Mouse (Mus musculus): ENCODE data around the gene Tbx10. TPM values are rescaled to one million over a fixed set of nuclear protein-coding genes. Genes with fewer than 3 reads are reported as not detected.
"Not testable (repeated sequence)": the region's sequence is repeated elsewhere in the genome, so short reads cannot be mapped to it uniquely, and the experiment has no call there.

The Tbx10 gene
- polyA plus RNA-seq, 1 experiment = not detected

DNA sequence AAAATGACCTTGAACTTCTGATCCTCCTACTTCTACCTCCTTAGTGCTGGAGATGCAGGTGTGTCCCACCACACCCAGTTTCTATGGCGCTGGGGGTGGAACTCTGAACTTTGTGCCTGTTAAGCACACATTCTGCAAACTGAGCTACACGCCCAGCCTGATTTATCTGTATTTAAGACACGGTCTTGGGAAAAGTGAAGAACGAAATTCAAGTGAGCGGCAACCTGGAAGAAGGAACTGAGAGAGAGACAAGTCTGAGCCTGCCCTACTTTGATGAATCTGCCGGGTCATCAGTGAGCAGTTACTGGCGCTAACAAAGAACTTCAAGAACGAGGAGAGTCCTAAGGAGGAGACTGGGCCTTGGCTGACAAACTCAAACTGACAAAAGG lies 54.3 kb downstream of the Tbx10 start:
- no peaks in the 10 kb centered on the region for H3K4me1 ChIP-seq (ENCODE audit: control insufficient read depth, insufficient read depth, low read length)
- no peak overlapping the region for H3K27ac ChIP-seq (ENCODE audit: insufficient read depth, low read length)
- no peak overlapping the region for H3K4me3 ChIP-seq (ENCODE audit: insufficient read depth, low read length)
- TF ChIP-seq CTCF (IDR thresholded peaks at IDR 0.05; ENCODE audit: extremely low read depth, insufficient read depth, low read length) (no peak), POLR2A (IDR thresholded peaks at IDR 0.05; ENCODE audit: extremely low read depth, insufficient read depth, low read length) (no peak)

DNA sequence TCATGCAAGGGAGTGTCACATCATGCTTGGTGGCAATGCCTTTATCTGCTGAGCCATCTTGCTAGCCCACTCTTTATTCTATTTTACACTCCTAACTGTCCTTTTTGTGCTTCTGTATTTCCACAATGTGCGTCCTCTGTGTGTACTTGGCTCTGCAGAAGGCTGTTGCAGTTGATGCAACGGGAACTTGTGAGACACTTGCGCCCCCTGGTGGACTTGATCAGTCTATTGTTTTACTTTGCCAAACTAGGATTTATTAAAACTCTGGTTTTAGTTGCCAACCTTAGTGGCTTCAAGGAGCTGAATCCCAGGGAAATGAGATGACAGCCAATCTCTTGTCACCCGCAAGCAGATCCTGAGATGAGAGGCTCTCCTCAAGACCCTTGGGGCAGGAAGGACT lies 55.3 kb downstream of the Tbx10 start:
- no peak overlapping the region for H3K4me3 ChIP-seq (ENCODE audit: insufficient read depth, low read length)
- TF ChIP-seq POLR2A (IDR thresholded peaks at IDR 0.05; ENCODE audit: extremely low read depth, insufficient read depth, low read length) = no peak
- TF ChIP-seq CTCF (IDR thresholded peaks at IDR 0.05; ENCODE audit: extremely low read depth, insufficient read depth, low read length) = peak; percentile 71
- H3K4me1 ChIP-seq (ENCODE audit: control insufficient read depth, insufficient read depth, low read length) = no peaks in the 10 kb centered on the region
- no peak overlapping the region for H3K27ac ChIP-seq (ENCODE audit: insufficient read depth, low read length)

DNA sequence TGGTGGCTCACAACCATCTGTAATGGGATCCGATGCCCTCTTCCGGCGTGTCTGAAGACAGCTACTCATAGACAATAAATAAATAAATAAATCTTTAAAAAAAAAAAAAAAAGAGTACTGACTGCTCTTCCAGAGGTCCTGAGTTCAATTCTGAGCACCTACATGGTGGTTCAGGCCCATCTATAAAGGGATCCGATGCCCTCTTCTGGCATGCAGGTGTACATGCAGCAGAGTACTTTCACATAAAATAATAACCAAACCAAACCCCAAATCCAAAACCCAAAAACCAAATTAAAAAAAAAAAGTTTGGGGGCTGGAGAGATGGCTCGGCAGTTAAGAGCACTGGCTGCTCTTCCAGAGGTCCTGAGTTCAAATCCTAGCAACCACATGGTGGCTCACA lies 56.5 kb downstream of the Tbx10 start:
- not testable (repeated sequence) for H3K27ac ChIP-seq (ENCODE audit: insufficient read depth, low read length); H3K4me1 ChIP-seq (ENCODE audit: control insufficient read depth, insufficient read depth, low read length); H3K4me3 ChIP-seq (ENCODE audit: insufficient read depth, low read length)

Other genes with a start within 250 kb of the Tbx10 start
- gene Kmt5b, start 225.3 kb upstream of the Tbx10 start, polyA plus RNA-seq (2012; rRNA removed) = 26.7 and 29.1 TPM in 2 replicates
- gene Chka, start 141.0 kb upstream of the Tbx10 start, polyA plus RNA-seq (2012; rRNA removed) = 134 and 135 TPM in 2 replicates
- gene Tcirg1, start 85.6 kb upstream of the Tbx10 start, polyA plus RNA-seq (2012; rRNA removed) = 34.4 and 38.4 TPM in 2 replicates
- gene Ndufs8, start 80.0 kb upstream of the Tbx10 start, polyA plus RNA-seq (2012; rRNA removed) = 274 and 288 TPM in 2 replicates
- gene Aldh3b1, start 62.9 kb upstream of the Tbx10 start, polyA plus RNA-seq (2012; rRNA removed) = 6.9 and 8.1 TPM in 2 replicates
- gene Unc93b1, start 57.6 kb upstream of the Tbx10 start, polyA plus RNA-seq (2012; rRNA removed) = 33.5 and 36.5 TPM in 2 replicates
- not detected in 2 replicates for gene Aldh3b3, start 34.1 kb upstream of the Tbx10 start, polyA plus RNA-seq (2012; rRNA removed)
- 2.1 and 2.4 TPM in 2 replicates for gene Aldh3b2, start 20.4 kb upstream of the Tbx10 start, polyA plus RNA-seq (2012; rRNA removed)
- 4.1 and 4.6 TPM in 2 replicates for gene Acy3, start 6.2 kb upstream of the Tbx10 start, polyA plus RNA-seq (2012; rRNA removed)
- gene Nudt8, start 7.8 kb downstream of the Tbx10 start, polyA plus RNA-seq (2012; rRNA removed) = 4.7 and 7.6 TPM in 2 replicates
- gene Gm49405, start 7.9 kb downstream of the Tbx10 start, polyA plus RNA-seq (2012; rRNA removed) = 3.1 and 3.2 TPM in 2 replicates
- 9.4 and 11.7 TPM in 2 replicates for gene Doc2g, start 10.6 kb downstream of the Tbx10 start, polyA plus RNA-seq (2012; rRNA removed)
- gene Ndufv1, start 20.1 kb downstream of the Tbx10 start, polyA plus RNA-seq (2012; rRNA removed) = 260 and 262 TPM in 2 replicates
- 511 and 557 TPM in 2 replicates for gene Gstp1, start 45.2 kb downstream of the Tbx10 start, polyA plus RNA-seq (2012; rRNA removed)
- gene Gstp2, start 53.3 kb downstream of the Tbx10 start, polyA plus RNA-seq (2012; rRNA removed) = 11.7 and 12.9 TPM in 2 replicates
- gene Gstp3, start 66.8 kb downstream of the Tbx10 start, polyA plus RNA-seq (2012; rRNA removed) = not detected in 2 replicates
- not detected in 2 replicates for gene Cabp2, start 88.8 kb downstream of the Tbx10 start, polyA plus RNA-seq (2012; rRNA removed)
- 44.3 and 47.3 TPM in 2 replicates for gene Cdk2ap2, start 104.4 kb downstream of the Tbx10 start, polyA plus RNA-seq (2012; rRNA removed)
- gene Pitpnm1, start 107.2 kb downstream of the Tbx10 start, polyA plus RNA-seq (2012; rRNA removed) = 293 and 340 TPM in 2 replicates
- gene Aip, start 133.1 kb downstream of the Tbx10 start, polyA plus RNA-seq (2012; rRNA removed) = 167 and 180 TPM in 2 replicates
- 0.04 TPM in 2 replicates for gene Gpr152, start 147.0 kb downstream of the Tbx10 start, polyA plus RNA-seq (2012; rRNA removed)
- 0.08 and 0.17 TPM in 2 replicates for gene Cabp4, start 151.3 kb downstream of the Tbx10 start, polyA plus RNA-seq (2012; rRNA removed)
- gene Coro1b, start 155.9 kb downstream of the Tbx10 start, polyA plus RNA-seq (2012; rRNA removed) = 207 and 236 TPM in 2 replicates
- 1.3 and 1.6 TPM in 2 replicates for gene Ptprcap, start 160.9 kb downstream of the Tbx10 start, polyA plus RNA-seq (2012; rRNA removed)
- 79.5 and 91.7 TPM in 2 replicates for gene Rps6kb2, start 170.6 kb downstream of the Tbx10 start, polyA plus RNA-seq (2012; rRNA removed)
- 13.4 and 21.4 TPM in 2 replicates for gene Carns1, start 182.7 kb downstream of the Tbx10 start, polyA plus RNA-seq (2012; rRNA removed)
- 2.2 and 2.4 TPM in 2 replicates for gene Tbc1d10c, start 198.5 kb downstream of the Tbx10 start, polyA plus RNA-seq (2012; rRNA removed)
- 385 and 421 TPM in 2 replicates for gene Ppp1ca, start 199.3 kb downstream of the Tbx10 start, polyA plus RNA-seq (2012; rRNA removed)
- gene Rad9a, start 208.9 kb downstream of the Tbx10 start, polyA plus RNA-seq (2012; rRNA removed) = 17.3 and 18.4 TPM in 2 replicates
- 2.4 and 2.8 TPM in 2 replicates for gene Clcf1, start 221.5 kb downstream of the Tbx10 start, polyA plus RNA-seq (2012; rRNA removed)
- gene AC109138.7, start 221.6 kb downstream of the Tbx10 start, polyA plus RNA-seq (2012; rRNA removed) = not detected in 2 replicates
- 38.9 and 39.7 TPM in 2 replicates for gene Pold4, start 239.1 kb downstream of the Tbx10 start, polyA plus RNA-seq (2012; rRNA removed)